ENCODE assay signal across 16 mouse cellular contexts in genomic region chr10:69224276-69224675, GRCm38 (mm10). TPM values are rescaled to one million over a fixed set of nuclear protein-coding genes. Genes with fewer than 3 reads are reported as not detected.
"Had no signal": no experiment of that assay in that cellular context is flagged by ENCODE, and none has a peak within 500 bp of the region (broad histone marks: within the 10 kb centered on the region; RNA-seq: fewer than 3 reads in every experiment).

No protein-coding gene starts in this region.

- DNase-seq: kidney, adult 11 months; kidney, adult 8-10 months; kidney, postnatal 10 days; kidney, postnatal 36 days; lung, adult 18-20 months; thymus, adult 18-20 months; thymus, postnatal 36 days had no signal

- H3K27ac ChIP-seq: kidney, embryonic 15.5 days; liver, embryonic 12.5 days; liver, embryonic 15.5 days; lung, embryonic 15.5 days; midbrain, embryonic 10.5 days; midbrain, embryonic 13.5 days had no signal

- H3K9me3 ChIP-seq: kidney, embryonic 15.5 days; liver, embryonic 12.5 days; liver, embryonic 15.5 days; lung, embryonic 15.5 days; midbrain, embryonic 10.5 days; midbrain, embryonic 13.5 days had no signal

- H3K27me3 ChIP-seq: kidney, embryonic 15.5 days; liver, embryonic 12.5 days; liver, embryonic 15.5 days; lung, embryonic 15.5 days; megakaryocyte, embryonic 14.5 days; midbrain, embryonic 13.5 days had no signal

- H3K9ac ChIP-seq: kidney, embryonic 15.5 days; liver, embryonic 12.5 days; liver, embryonic 15.5 days; lung, embryonic 15.5 days; midbrain, embryonic 13.5 days had no signal

- ATAC-seq: inflammation-experienced regulatory T-cells, adult 6 months; liver, embryonic 12.5 days; midbrain, embryonic 13.5 days; midbrain, embryonic 16.5 days had no signal

- H3K4me1 ChIP-seq: midbrain, embryonic 10.5 days; midbrain, embryonic 13.5 days had no signal

- H3K36me3 ChIP-seq: lung, embryonic 15.5 days had no signal

- H3K4me3 ChIP-seq: kidney, embryonic 15.5 days; liver, embryonic 12.5 days; liver, embryonic 15.5 days; lung, embryonic 15.5 days; megakaryocyte, embryonic 14.5 days; midbrain, embryonic 10.5 days; midbrain, embryonic 13.5 days had no signal

- H3K4me2 ChIP-seq: kidney, embryonic 15.5 days; liver, embryonic 12.5 days; liver, embryonic 15.5 days; lung, embryonic 15.5 days; midbrain, embryonic 13.5 days had no signal

RNA-seq across cellular contexts. Expression of gene A930033H14Rik, which starts 11.4 kb away (rescaled TPM):
- polyA plus RNA-seq: inflammation-experienced regulatory T-cells, adult 6 months had no signal
